Mouse (Mus musculus) forebrain, embryonic 12.5 days (tissue): ENCODE measurements around the gene Syne3. TPM values are rescaled to one million over a fixed set of nuclear protein-coding genes. Genes with fewer than 3 reads are reported as not detected.

ENCODE experiments used
- ATAC-seq: fragments of 200-750 bp; cut with Nextera tagmentation; 2 replicates; pipeline ENCODE4 v1.8.0; 2017; ENCODE audit warnings: moderate TSS enrichment; ENCODE audit not compliant: low FRiP score
- H3K27ac ChIP-seq: fragments of 300-500 bp; sonication (generic); 2 replicates; pipeline ENCODE4 v1.5.1; 2016; ENCODE audit warnings: mild to moderate bottlenecking
- H3K27me3 ChIP-seq: fragments of 300-500 bp; sonication (generic); 2 replicates; pipeline ENCODE4 v1.6.1; 2016; ENCODE audit warnings: mild to moderate bottlenecking
- H3K36me3 ChIP-seq: fragments of 300-500 bp; sonication (generic); replicated peaks from 2 replicates; pipeline ENCODE4 v1.6.1; 2016; ENCODE audit warnings: mild to moderate bottlenecking
- H3K4me1 ChIP-seq: fragments of 300-500 bp; sonication (generic); 2 replicates; pipeline ENCODE4 v1.6.1; 2016
- H3K4me2 ChIP-seq: fragments of 300-500 bp; sonication (generic); 2 replicates; pipeline ENCODE4 v1.6.1; 2016; ENCODE audit warnings: mild to moderate bottlenecking, moderate library complexity
- H3K4me3 ChIP-seq: fragments of 300-500 bp; sonication (generic); replicated peaks from 2 replicates; pipeline ENCODE4 v1.5.1; 2016; ENCODE audit warnings: mild to moderate bottlenecking
- H3K9ac ChIP-seq: fragments of 300-500 bp; sonication (generic); 2 replicates; pipeline ENCODE4 v1.6.1; 2016; ENCODE audit warnings: mild to moderate bottlenecking
- H3K9me3 ChIP-seq: fragments of 300-500 bp; sonication (generic); 2 replicates; pipeline ENCODE4 v1.6.1; 2016
- WGBS: fragments of 180-500 bp; shearing (Covaris S2); methylation state at CpG from one replicate; pipeline ENCODE4 v1.1.7; 2016; 5-methylcytosine and 5-hydroxymethylcytosine counted together
- polyA plus RNA-seq: library from polyadenylated mRNA; unstranded; fragments of >200 nt; fragmentation: Nextera tagmentation; extraction: Ambion mirVana; gene quantifications from 2 replicates; pipeline ENCODE4 v1.2.1, GENCODE M21; 2016

The Syne3 gene
- polyA plus RNA-seq, 1 experiment from 2014 or later: 0.13 TPM

GRCm38 (mm10) chr12:104992838-104993237 lies 16.8 kb downstream of the Syne3 start:
- Histone ChIP-seq H3K36me3 (no peaks in the 10 kb centered on the region), H3K4me2 (no peak overlapping the region), H3K9ac (no peak overlapping the region), H3K27ac (no peak overlapping the region), H3K9me3 (no peaks in the 10 kb centered on the region), H3K4me1 (no peaks in the 10 kb centered on the region), H3K27me3 (no peaks in the 10 kb centered on the region), H3K4me3 (no peak overlapping the region)
- WGBS: 84% methylated on average over 8 of the region's 8 CpGs
- ATAC-seq: no peak

GRCm38 (mm10) chr12:104992123-104992741 lies 17.4 kb downstream of the Syne3 start:
- ATAC-seq: no peak
- WGBS: 92% methylated on average over 10 of the region's 10 CpGs
- no peaks in the 10 kb centered on the region for H3K36me3 ChIP-seq

GRCm38 (mm10) chr12:104990741-104991454 lies 18.7 kb downstream of the Syne3 start:
- H3K36me3 ChIP-seq: no peaks in the 10 kb centered on the region
- no peaks in the 10 kb centered on the region for H3K9me3 ChIP-seq
- no peak overlapping the region for H3K4me3 ChIP-seq
- no peaks in the 10 kb centered on the region for H3K27me3 ChIP-seq
- no peak for ATAC-seq
- 87% methylated on average over 13 of the region's 13 CpGs for WGBS
- H3K27ac ChIP-seq: no peak overlapping the region
- H3K4me1 ChIP-seq: no peaks in the 10 kb centered on the region
- H3K9ac ChIP-seq: no peak overlapping the region
- H3K4me2 ChIP-seq: no peak overlapping the region

More at GRCm38 (mm10) chr12:104992123-104992741, 17.4 kb downstream of the Syne3 start:
- Histone ChIP-seq H3K27me3 (no peaks in the 10 kb centered on the region), H3K27ac (no peak overlapping the region), H3K4me3 (no peak overlapping the region), H3K9me3 (no peaks in the 10 kb centered on the region), H3K4me1 (no peaks in the 10 kb centered on the region), H3K4me2 (no peak overlapping the region), H3K9ac (no peak overlapping the region)

DNA sequence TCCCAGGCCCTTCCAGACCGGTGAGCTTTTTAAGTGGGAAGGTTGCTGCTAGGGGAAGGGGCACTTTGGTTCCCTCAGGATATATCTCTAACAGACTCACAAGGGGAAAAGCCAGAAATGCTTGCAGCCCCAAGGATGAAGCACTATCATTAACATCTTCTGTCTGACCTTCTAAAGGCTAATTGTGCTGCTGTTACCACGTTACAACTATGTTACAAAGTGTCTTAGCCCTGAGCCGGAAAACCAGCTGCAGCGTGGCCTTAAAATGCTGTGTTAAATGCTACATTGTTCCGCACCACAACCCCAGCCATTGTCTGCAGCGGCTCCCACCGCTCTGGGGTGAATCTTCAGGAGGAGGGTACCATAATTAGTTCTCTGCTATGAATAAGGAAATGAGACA lies 21.7 kb downstream of the Syne3 start:
- Histone ChIP-seq H3K27ac (no peak overlapping the region), H3K9me3 (no peaks in the 10 kb centered on the region), H3K9ac (no peak overlapping the region), H3K27me3 (peaks cover 4% of the 10 kb centered on the region; the same call in 1 of the 2 replicates), H3K4me1 (peaks cover 9% of the 10 kb centered on the region; the same call in 1 of the 2 replicates), H3K4me2 (no peak overlapping the region), H3K36me3 (no peaks in the 10 kb centered on the region), H3K4me3 (no peak overlapping the region)
- WGBS: 70% methylated on average over 7 of the region's 7 CpGs
- no peak for ATAC-seq

DNA sequence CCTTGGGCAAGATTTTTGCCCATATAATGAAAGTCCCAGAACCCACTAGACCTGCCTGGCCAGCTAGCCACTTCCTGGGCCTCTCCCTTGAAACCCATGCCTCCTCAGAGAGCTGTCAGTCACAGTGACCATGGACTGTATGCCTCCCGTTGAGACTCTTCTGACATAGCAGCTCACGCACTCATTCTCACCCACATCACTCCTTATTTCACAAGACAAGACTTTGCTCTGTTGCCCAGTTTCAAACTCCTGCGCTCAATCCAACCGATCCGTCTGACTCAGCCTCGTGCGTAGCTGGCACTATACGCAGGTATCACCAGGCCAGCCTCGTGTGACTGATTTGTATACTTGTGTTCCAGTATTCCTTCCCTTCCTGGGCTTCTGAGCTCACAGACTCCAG lies 22.8 kb downstream of the Syne3 start:
- 92% methylated on average over 9 of the region's 9 CpGs for WGBS
- no peaks in the 10 kb centered on the region for H3K9me3 ChIP-seq
- ATAC-seq: no peak
- H3K9ac ChIP-seq: no peak overlapping the region
- H3K27ac ChIP-seq: no peak overlapping the region
- no peak overlapping the region for H3K4me3 ChIP-seq
- H3K4me2 ChIP-seq: no peak overlapping the region
- no peaks in the 10 kb centered on the region for H3K36me3 ChIP-seq
- peaks cover 4% of the 10 kb centered on the region; the same call in 1 of the 2 replicates for H3K27me3 ChIP-seq
- H3K4me1 ChIP-seq: peaks cover 9% of the 10 kb centered on the region; the same call in 1 of the 2 replicates

DNA sequence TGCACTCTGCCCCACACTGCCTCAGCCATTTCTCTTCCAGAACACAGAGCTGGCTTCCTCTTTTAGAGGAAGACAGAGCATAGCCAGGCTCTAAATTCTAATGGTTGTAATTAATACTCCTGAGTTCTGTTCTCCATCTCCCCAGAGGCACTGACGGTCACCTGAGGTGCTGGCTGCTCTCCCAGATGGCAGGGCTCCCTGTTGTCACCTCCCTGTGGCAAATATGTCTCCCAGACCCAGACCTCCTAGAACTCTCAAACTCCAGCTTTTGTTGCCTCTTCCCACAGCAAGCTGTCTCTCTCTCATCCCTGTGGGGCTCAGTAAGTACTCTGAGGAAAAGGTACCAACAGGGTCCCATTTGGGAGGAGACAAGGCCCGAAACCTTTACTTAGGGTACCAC lies 23.6 kb downstream of the Syne3 start:
- ATAC-seq: no peak
- H3K4me2 ChIP-seq: no peak overlapping the region
- WGBS: 93% methylated on average over 2 of the region's 2 CpGs
- no peak overlapping the region for H3K4me3 ChIP-seq
- H3K9ac ChIP-seq: no peak overlapping the region
- H3K4me1 ChIP-seq: peaks cover 9% of the 10 kb centered on the region; the same call in 1 of the 2 replicates
- H3K27me3 ChIP-seq: peaks cover 4% of the 10 kb centered on the region; the same call in 1 of the 2 replicates
- no peak overlapping the region for H3K27ac ChIP-seq
- no peaks in the 10 kb centered on the region for H3K36me3 ChIP-seq
- no peaks in the 10 kb centered on the region for H3K9me3 ChIP-seq

- peaks cover 9% of the 10 kb centered on the region; the same call in 1 of the 2 replicates for H3K4me1 ChIP-seq
Observed at GRCm38 (mm10) chr12:104985088-104985487, 24.5 kb downstream of the Syne3 start.

GRCm38 (mm10) chr12:104983476-104983875 lies 26.1 kb downstream of the Syne3 start:
- no peak for ATAC-seq
- Histone ChIP-seq H3K4me2 (no peak overlapping the region), H3K9me3 (no peaks in the 10 kb centered on the region), H3K27me3 (peaks cover 4% of the 10 kb centered on the region; the same call in 1 of the 2 replicates), H3K36me3 (no peaks in the 10 kb centered on the region), H3K4me3 (no peak overlapping the region), H3K9ac (no peak overlapping the region), H3K27ac (no peak overlapping the region), H3K4me1 (peaks cover 9% of the 10 kb centered on the region; the same call in 1 of the 2 replicates)
- WGBS: 61% methylated on average over 7 of the region's 7 CpGs

More at GRCm38 (mm10) chr12:104985088-104985487, 24.5 kb downstream of the Syne3 start:
- Histone ChIP-seq H3K36me3 (no peaks in the 10 kb centered on the region), H3K4me3 (no peak overlapping the region), H3K27ac (no peak overlapping the region), H3K4me2 (no peak overlapping the region), H3K9ac (no peak overlapping the region), H3K9me3 (no peaks in the 10 kb centered on the region), H3K27me3 (peaks cover 4% of the 10 kb centered on the region; the same call in 1 of the 2 replicates)
- no peak for ATAC-seq
- WGBS: 74% methylated on average over 5 of the region's 5 CpGs

GRCm38 (mm10) chr12:104978943-104979723 lies 30.5 kb downstream of the Syne3 start:
- 69% methylated on average over 22 of the region's 22 CpGs for WGBS
- peaks cover 16% of the 10 kb centered on the region for H3K4me1 ChIP-seq
- H3K9ac ChIP-seq: no peak overlapping the region
- H3K9me3 ChIP-seq: no peaks in the 10 kb centered on the region
- no peak overlapping the region; the same call in 1 of the 2 replicates for H3K27ac ChIP-seq
- H3K36me3 ChIP-seq: no peaks in the 10 kb centered on the region
- peak overlapping the region; percentile 1; the same call in 1 of the 2 replicates for H3K4me2 ChIP-seq
- no peak for ATAC-seq
- H3K27me3 ChIP-seq: peaks cover 4% of the 10 kb centered on the region; the same call in 1 of the 2 replicates
- H3K4me3 ChIP-seq: no peak overlapping the region

GRCm38 (mm10) chr12:104978420-104978819 lies 31.2 kb downstream of the Syne3 start:
- Histone ChIP-seq H3K4me2 (peak overlapping the region; percentile 1; the same call in 1 of the 2 replicates), H3K27me3 (peaks cover 4% of the 10 kb centered on the region; the same call in 1 of the 2 replicates), H3K9me3 (no peaks in the 10 kb centered on the region), H3K9ac (no peak overlapping the region), H3K27ac (no peak overlapping the region), H3K4me3 (no peak overlapping the region), H3K36me3 (no peaks in the 10 kb centered on the region), H3K4me1 (peaks cover 12% of the 10 kb centered on the region)
- 0 out of 2 replicates have a peak, but pooled peaks have one; percentile 36 for ATAC-seq
- WGBS: 17% methylated on average over 9 of the region's 9 CpGs

- WGBS: 88% methylated on average over 7 of the region's 7 CpGs
- Histone ChIP-seq H3K36me3 (no peaks in the 10 kb centered on the region), H3K4me2 (no peak overlapping the region), H3K4me1 (peaks cover 8% of the 10 kb centered on the region), H3K9ac (no peak overlapping the region), H3K27ac (no peak overlapping the region; the same call in 1 of the 2 replicates), H3K9me3 (no peaks in the 10 kb centered on the region), H3K27me3 (no peaks in the 10 kb centered on the region), H3K4me3 (no peak overlapping the region)
- no peak for ATAC-seq
Observed at GRCm38 (mm10) chr12:104976903-104977302, 32.7 kb downstream of the Syne3 start.

DNA sequence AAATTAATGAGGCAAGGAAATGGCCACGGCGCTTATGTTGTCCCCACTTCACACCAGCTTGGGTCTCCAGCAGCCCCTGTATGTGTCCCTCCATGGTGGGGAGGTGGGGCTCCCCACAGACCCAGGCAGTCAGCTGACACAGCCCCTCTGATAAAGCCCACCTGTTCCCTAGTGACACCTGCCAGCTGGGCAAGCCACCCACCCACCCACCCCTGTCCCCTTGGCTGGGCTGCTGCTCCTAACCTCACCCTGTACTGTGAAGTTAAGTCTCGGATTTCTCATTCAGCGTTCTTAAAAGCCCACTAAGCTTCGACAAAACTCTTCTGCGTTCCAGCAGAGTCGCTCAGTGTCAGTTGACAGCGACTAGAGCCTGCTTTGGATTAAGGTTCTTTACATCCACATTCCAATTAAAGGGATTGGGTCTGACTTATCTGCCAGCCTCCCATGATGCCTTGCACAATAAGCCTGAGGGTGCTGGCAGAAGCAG lies 33.2 kb downstream of the Syne3 start:
- no peak overlapping the region for H3K4me3 ChIP-seq
- 25% methylated on average over 8 of the region's 8 CpGs for WGBS
- H3K9me3 ChIP-seq: no peaks in the 10 kb centered on the region
- H3K4me1 ChIP-seq: peaks cover 8% of the 10 kb centered on the region
- H3K4me2 ChIP-seq: no peak overlapping the region
- peak overlapping the region; percentile 27; the same call in 1 of the 2 replicates for H3K27ac ChIP-seq
- ATAC-seq: 0 out of 2 replicates have a peak, but pooled peaks have one; percentile 11
- no peak overlapping the region for H3K9ac ChIP-seq
- H3K36me3 ChIP-seq: no peaks in the 10 kb centered on the region
- H3K27me3 ChIP-seq: no peaks in the 10 kb centered on the region
